Mouse (Mus musculus) heart, adult 2 months (tissue): ENCODE measurements at regions not wholly inside any gene's neighbourhood (a gene's known extent, or its start where the extent isn't known, plus 50 kb on each side); places are given as distances from the start of the nearest gene placed in this dataset.

Experiments
- CTCF ChIP-seq: fragments of 200-600 bp; IDR thresholded peaks from 2 replicates; pipeline ENCODE4 v1.8.1; 2022; ENCODE audit warnings: antibody characterized with exemption, mild to moderate bottlenecking, moderate library complexity
- EP300 ChIP-seq: fragments of 200-500 bp; IDR thresholded peaks from 2 replicates; pipeline ENCODE4 v1.6.1; 2011; ENCODE audit warnings: low read depth, low read length, control low read depth; ENCODE audit not compliant: insufficient read depth
- POLR2A ChIP-seq: fragments of 200-500 bp; IDR thresholded peaks from 2 replicates; pipeline ENCODE4 v1.6.1; 2011; ENCODE audit warnings: mild to moderate bottlenecking, low read depth, low read length, control low read depth; ENCODE audit not compliant: insufficient read depth

GRCm38 (mm10) chr11:52523191-52523590, 127.0 kb downstream of the 9530068E07Rik start:
- no peak for TF ChIP-seq POLR2A
- TF ChIP-seq CTCF: no peak
- TF ChIP-seq EP300: no peak
